Mouse (Mus musculus) inflammation-experienced regulatory T-cells, adult 6 months (primary cell): ENCODE data around the gene Gm20388. TPM values are rescaled to one million over a fixed set of nuclear protein-coding genes. Genes with fewer than 3 reads are reported as not detected.

Source experiments
- ATAC-seq: one replicate; pipeline ENCODE4 v1.8.0; 2017
- polyA plus RNA-seq, 3 experiments: library from polyadenylated mRNA; unstranded; fragments of 100-300 nt; shearing (Covaris generic); gene quantifications; one replicate each; pipeline ENCODE4 v1.2.1; 2017

Gm20388 gene
- polyA plus RNA-seq, 3 experiments from 2014 or later: 10.8 to 14.1 (median 11.8) TPM

DNA sequence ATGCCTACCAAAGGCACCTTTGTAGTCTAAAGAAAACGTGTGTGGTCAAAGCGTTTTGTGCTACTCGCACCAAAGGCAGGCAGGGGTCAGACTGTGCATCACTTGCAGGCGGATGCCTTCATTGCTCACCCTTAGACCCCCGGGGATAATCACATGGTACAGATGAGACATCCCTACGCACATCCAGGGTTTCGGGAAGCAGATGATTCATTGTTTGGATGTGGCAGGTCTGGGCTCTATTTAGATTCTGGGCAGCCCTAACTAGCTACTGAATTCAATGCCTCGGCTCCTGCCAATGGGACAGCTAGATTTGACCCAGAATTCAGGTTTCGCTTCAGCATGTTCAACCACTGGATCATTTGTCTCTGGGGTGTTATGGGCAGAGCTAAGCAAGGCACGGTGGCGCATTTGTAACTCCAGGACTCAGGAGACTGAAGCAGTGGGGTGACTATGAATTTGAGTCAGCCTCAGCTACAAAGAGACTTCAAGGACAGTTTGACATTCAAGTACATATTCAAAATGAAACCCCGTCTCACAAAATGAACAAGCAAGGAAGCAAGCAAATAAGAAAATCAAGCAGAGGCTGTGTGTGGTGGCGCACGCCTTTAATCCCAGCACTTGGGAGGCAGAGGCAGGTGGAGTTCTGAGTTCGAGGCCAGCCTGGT is 2448.6 kb downstream of the Gm20388 start:
- ATAC-seq: no peak

DNA sequence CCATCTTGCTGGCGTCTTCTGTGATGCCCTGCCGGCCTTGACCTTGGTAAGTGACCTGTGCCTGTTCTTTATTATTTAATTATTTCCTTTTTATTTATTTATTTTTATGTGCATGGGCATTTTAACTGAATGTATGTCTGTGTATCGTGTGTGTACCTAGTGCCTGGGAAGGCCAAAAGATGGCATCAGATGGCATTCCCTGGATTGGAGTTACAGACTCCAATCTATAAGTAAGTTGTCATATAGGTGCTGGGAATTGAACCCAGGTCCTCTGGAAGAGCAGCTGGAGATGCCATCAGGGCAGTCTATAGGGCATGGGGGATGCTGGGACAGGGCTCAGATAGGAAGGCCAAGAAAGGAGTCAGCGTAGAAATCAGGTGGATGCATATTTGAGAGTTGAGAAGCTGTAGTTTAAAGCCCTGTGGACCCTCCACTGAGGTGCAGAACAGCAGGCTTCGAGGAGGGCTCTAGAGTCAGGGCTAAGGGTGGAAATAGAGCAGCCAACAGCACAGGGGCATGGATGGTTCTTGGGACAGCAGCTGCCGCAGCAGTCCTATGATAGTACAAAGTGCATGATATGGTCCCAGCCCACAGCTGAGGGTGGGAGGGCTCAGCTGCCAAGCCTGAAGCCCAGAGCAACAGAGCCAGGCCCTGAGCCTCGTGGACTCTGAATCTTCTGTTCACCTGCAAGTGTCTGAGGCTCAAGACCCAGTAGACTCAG is 2450.2 kb downstream of the Gm20388 start, which contains the start of gene Trhr2:
Gene Trhr2 (minus strand): TSS at position 51 of the 721 bp plus-strand sequence.
- ATAC-seq: no peak

DNA sequence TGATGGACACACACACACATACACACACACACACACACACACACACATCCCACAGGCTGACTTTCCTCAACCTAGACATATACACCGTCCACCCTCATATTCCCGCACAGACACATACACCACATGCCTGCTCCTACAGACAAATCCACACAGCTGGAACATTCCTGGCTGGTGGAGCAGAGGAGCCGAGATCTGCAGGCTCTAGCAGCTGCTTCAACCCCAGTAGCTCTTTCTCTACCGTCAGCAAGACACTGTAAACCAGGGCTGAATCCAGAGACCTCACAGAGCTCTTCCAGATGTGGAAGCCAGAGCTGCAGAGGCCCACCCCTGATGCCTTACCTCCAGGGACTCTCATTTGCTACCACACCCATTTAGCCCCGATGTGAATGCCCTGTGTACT is 2451.6 kb downstream of the Gm20388 start:
- no peak for ATAC-seq

DNA sequence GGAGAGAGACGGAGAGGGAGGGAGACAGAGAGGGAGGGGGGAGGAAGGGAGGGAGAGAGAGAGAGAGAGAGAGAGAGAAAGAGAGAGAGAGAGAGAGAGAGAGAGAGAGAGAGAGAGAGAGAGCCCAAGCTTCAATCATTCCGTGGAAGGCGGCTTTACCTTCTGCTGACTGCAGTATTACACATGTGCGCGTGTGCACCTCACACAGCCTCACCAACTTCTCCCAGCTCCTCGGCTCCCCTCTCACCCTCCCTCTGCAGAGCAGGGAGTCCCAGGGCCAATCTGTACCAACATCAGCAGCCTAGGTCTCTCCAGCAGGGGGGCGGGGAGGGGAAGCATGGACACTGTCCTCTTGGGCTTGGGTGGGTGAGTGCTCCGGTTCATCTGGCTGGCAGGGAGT is 2452.3 kb downstream of the Gm20388 start:
- ATAC-seq: no peak

DNA sequence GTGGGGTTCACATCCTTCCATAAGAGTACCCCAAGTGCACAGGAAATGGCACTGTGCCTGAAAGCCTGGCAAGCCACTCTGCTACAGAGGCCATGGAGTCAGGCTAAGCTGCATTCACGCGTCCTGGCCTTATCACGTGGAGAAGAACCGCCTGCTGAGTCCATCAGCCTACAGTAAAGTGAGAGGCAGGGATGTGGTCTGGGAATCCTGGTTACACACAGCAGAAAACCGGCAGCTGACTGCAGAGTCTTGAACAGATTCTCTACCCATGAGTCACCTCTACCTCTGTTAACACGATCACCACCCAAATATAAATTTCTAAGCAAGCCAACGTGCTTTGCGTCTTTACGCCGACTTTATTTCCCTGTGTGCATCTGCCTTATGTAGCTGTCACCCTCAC is 2457.9 kb downstream of the Gm20388 start:
- ATAC-seq: no peak

DNA sequence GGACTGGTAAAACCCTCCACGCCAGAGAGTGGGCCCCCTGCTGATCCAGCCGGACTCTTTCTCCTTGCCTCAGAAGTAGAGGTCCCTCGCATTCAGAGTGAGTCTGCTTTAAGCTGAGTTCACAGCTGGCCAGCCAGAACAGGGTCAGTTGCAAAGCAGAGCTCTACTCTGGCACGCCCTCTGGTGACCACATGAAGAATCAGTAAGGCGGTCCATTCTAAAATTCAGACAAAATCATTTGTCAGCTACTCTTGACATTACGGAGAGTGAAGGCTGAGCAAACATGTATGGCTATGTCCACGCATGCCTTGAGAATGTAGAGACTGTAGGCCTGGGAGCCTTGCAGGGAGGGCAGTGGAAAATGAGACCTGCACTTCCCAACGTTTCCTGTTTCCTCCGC is 2459.0 kb downstream of the Gm20388 start:
- ATAC-seq: no peak

DNA sequence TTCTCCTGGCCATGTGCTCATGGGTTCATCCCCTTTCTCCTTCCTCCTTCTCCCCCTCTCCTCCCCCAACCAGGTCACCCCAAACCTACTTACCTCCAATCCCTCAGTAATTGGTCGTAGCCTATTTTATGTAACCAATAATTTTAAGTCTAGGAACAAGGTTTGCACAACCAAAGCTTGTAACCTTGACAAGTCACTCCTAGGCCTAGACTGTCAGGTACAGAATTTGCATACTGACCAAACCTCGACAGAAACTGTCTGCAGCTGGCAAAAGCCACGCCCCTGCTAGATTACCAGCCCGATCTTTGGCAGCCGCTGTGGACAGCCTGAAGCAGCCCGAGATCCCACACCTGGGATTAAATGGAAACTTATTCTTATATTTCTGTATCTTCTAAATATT is 2461.1 kb downstream of the Gm20388 start:
- no peak for ATAC-seq

DNA sequence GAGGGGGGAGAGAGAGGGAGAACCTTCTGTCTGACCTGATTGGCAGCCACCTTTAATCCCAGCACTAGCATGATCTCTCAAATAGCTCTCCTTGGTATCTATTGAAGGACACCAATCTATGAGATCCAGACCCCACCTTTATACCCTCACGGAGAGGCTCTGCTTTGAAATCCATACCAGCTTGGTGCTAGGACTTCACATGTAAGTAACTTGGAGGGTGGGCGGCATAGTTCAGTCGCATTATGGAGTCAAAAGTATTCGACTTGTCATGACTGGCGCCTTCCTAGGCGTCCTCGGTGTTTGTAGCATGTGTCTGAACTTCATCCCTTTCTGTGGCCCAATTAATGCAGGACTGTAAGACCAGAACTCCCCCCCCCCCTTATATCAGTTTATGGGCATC is 2464.7 kb downstream of the Gm20388 start:
- no peak for ATAC-seq

DNA sequence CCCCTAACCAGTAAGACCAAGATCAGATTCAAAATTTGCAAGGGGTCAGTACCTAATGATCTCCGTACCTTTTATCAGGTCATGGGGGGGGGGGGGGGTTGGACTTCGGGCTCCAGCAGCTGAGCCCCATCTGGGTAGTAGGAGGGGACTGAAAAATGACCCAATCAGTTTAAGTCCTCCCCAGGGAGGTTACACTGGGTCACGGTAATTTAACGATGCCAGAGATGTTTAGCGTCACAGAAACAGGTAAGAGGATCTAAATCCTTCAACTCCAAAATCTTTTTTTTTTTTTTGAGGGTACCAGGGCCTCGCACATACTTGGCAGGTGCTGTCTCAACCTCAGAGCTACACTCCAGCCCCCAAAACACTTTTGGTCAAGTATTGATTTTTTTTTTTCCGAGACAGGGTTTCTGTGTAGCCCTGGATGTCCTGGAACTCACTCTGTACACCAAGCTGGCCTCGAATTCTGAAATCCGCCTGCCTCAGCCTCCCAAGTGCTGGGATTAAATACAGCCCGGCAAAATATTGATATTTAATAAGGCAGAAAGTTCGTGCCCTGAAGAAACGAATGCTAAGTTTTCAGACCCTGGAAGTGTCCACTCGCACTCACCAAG is 2465.2 kb downstream of the Gm20388 start:
- ATAC-seq: no peak

DNA sequence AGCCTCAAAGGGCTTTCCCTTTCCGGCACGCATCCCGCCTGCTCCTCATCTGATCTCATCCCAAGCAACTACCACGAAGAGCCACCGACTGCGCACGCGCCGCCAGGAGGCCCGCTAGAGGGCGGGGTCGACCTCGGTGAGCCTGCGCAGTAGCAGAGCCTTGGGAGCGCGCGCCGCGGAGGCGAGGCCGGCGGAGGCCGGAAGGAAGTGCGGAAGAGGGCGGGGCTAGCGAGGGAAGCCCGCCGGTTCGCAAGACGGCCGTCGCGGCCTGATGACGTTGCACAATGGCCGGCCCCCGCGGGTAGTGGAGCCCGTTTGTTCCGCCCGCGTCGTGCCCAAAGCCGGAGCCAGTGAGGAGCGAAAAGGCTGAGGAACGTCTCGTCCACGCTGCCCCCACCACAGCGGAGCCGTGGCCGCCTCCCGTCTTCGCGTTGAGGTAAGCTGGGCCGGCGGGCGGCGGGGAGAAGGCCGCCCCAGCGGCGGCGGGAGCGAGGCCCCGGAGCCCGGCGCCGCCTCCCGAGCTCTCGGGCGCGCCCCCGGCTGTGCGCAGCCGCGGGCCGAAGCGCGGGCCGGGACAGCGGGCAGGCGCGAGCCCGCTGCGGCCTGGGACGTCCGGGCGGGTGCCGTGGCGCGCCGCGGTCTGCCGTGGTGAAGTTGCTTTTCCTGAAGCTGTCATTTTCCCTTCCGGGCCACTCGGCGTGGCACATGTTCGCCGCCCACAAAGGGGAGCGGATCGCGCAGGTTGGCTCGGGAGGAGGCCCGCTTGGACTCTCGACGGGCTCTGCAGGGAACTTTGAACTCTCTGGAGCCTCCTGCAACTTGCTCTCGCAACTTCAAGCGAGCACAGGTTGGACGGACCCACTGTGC is 2466.0 kb downstream of the Gm20388 start, which contains the start of gene Zc3h18:
Gene Zc3h18 (plus strand): TSS at position 245 of the 867 bp plus-strand sequence.
- ATAC-seq: peak; percentile 91

DNA sequence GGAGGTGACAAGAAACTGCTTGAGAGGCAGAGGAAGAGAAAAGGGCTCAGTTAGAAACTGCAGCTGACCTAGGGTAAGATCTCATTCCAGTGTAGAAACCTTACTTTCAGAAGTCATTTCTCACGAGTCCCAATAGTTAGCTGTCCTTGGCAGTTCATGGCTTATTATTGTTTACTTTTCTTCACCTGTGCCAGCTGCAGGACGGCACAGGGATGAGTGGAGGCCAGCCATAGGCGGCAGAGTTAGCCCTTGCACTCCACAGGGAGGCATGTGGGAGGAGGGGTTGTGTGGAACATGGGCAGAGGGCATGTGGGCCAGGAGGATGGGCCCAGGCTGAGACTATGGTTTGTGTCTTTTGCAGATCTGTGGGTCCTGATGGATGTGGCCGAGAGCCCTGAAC is 2472.4 kb downstream of the Gm20388 start:
- no peak for ATAC-seq

DNA sequence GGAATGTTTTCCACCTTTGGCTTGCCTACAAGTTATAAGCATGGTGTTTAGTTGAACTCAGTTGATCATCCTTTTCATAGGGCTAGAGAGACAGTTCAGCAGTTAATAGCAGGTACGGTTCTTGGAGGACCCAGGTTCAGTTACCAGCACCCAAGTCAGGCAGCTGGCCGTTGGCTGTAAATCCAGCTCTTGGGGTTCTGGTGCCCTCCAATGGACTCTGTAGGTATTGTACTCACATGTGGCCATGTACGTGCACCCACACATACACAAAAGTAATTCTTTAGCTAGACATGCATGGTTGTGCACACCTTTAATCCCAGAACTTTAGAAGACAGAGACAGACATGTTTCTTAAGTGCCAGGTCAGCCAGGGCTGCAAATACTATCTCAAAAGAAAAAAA is 2478.7 kb downstream of the Gm20388 start:
- no peak for ATAC-seq

DNA sequence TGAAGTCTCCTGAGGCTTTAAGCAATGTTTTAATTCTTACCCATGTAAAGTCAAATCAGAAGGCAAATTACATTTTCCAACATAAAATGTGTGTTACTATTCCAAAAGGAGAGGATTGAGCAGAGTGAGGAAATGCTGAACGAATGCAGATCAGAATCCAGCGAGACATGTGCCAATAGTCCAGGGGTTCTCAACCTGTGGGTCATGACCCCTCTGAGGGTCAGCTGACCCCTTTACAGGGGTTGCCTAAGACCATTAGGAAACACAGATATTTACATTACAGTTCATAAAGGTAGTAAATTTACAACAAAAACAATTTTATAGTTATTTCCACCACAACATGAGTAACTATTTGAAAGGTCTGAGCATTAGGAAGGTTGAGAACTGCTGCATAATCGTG is 2480.1 kb downstream of the Gm20388 start:
- ATAC-seq: no peak

DNA sequence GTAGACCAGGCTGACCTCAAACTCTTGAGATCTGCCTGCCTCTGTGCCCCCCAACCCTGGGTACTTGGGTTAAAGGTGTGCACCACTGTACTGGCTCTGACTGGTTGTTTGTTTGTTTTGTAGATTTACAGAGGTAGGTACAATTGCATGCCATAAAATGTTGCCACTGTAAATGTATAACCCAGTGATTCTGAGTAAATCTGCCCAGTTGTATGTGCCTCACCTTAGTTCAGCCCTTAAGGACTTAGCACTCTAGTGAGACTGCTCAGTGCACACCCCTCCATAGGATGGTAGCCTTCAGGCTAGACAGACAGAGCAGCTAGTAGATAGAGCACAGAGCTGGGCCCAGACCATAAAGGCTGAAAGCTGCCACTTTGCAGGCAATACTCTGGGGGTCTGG is 2483.1 kb downstream of the Gm20388 start:
- no peak for ATAC-seq

DNA sequence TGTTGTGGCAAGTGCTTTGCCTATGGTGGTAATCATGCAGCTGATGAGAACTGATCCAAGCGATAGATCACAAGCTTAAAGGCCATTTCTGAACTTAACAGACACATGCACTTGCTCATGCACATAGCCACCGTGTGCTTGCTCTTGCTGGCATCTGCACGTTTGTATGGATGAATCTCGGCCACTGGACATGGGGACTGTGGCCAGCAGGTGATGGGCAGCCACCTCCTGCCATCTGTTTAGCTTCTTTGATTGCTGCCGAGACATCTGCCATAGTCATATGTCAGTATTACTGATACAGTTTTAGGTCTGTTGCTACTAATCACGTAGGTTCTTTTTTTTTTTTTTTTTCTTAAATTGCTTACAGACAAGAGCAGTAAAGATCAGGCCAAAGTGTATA is 2484.7 kb downstream of the Gm20388 start:
- no peak for ATAC-seq

DNA sequence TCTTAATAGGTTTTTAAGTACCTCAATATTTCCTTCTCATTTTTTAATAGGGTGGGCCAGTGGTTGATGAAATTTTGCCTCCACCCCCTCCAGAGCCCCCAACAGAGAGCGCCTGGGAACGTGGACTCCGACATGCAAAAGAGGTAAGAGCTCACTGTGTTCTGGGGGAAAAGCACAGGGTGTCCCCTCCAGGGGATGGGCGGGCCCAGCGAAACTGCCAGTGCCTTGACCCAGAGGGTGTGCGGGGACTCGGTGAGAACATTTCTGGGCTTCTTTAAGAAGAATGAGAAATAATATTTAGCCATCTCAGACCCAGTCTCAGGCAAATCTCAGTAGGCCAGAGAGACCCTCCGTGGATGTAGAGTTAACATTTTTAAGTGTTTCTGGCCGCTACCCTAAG is 2487.5 kb downstream of the Gm20388 start:
- ATAC-seq: no peak

DNA sequence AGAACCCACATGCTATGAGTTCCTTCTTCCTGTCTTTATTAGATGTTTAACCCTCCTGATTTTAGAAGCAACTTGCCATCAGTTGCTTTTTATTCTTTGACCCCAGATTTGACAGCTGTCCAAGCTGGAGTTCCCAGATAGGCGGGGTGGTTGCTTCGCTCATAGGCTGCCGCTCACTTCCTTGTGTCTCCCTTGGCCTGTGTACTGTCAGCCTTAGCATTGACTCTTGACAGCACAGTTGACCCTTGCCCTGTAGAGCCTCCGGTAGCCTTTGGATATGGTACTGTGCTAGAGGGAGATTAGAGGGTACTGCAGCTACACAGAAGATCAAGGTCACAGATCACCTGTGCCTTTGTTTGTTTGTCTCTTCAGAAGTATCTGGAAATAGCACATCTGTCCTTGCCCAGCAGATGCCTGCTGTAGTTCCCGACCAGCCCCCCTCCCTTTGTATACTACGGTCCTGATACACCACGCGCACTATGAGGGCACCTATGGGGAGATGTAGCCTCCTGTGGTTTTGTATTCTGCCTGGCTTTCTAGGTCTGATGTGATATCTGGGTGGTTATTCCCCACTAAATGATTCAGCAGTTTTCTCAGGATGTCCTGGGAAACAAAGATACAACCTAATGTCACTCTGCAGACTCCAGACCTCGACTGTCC is 2494.6 kb downstream of the Gm20388 start:
- ATAC-seq: no peak

DNA sequence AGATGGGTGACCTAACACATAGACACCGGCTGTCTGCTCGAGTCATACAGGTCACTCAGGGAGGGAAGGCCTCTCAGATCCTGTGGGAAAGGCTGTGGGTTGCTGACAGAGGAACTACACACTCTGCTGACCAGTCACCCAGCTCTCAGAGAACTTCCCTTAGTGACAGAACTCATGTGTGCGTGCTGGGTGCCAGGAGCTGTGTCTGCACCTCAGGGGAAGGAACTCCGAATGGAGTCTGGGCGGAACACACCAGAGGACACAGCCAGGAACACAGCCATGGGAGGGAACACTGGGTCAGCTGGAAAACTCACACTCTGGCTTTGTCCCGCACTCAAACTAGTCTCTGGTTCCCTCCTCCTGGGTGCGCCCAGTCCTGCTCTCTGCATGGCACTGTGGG is 2497.0 kb downstream of the Gm20388 start:
- no peak for ATAC-seq

DNA sequence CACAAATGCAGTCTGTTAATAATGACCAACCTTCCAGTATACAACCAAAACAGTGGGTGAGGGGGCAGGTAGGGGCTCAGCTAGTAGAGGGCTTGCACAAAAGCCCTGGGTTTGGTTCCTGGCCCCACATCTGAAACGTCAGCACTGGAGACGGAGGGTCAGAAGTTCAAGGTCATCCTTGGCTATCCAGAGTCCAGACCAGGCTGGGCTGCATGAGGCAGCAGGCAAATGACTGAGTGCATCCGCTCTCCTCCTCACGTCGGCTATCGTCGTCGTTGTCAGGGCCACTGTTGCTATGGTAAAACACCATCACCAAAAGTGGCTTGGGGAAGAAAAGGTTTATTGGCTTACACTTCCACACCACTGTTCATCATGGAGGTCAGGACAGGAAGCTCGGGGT is 2503.7 kb downstream of the Gm20388 start:
- no peak for ATAC-seq

DNA sequence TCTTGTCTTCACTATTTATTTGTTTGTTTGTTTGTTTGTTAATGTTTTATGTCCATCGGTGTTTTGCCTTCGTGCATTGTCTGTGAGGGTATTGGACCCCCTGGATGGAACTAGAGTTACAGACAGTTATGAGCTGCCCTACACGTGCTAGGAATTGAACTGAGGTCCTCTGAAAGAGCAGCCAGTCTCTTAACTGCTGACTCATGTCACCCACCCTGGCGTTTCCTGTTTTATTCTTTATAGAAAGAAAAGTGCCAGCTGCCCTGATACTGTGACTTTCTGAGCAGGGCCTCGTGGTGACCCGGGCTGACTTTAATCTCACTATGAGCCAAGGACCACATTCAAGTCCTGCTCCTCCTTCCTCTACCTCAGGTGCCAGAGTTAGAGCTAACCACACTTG is 2504.9 kb downstream of the Gm20388 start:
- no peak for ATAC-seq

DNA sequence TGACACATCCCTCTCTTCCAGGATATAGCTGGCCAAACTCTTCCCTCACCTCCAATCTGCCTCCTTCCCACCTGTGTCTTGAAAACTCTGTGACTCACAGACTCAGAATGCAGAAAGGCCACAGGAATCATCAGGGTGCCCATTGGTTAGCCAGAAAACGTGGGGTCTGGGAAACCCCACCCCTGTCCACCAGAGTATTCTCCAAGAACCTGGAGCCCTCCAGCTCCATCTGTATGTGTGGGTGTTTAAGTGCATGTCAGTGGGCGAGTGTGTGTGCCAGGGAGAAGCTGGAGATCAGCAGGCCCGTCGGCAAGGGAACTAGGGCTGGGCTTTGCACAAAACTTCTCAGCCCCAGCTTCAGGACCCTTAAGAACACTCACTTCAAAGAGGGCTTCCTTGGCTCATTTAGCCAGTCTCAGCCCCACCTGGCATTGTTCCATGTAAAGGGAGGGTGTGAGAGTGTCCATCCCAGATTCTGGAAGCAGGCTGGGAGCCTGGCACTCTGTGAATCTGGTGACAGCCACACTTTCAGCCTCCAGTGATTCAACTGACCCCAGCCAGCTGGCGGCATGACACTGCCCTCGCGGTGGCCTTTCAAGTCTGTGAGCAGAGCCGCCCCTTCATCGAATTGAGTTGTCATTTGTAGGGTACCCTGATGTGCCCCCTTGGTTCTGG is 2509.4 kb downstream of the Gm20388 start:
- ATAC-seq: no peak
